Comparison of ENCODE assay signal across 12 mouse cellular contexts in genomic region chr14:121713830-121714197, GRCm38 (mm10).
DNase-seq lines count a peak whose midpoint lies in the region; ATAC-seq and TF ChIP-seq lines count a peak whose summit lies in the region.
"Had no signal": no experiment of that assay in that cellular context is flagged by ENCODE, and none has a peak within 500 bp of the region (broad histone marks: within the 10 kb centered on the region; RNA-seq: fewer than 3 reads in every experiment).

No protein-coding gene starts in this region.

- H3K4me3 ChIP-seq in gastrocnemius, adult 2 months: no peak overlapping the region
- H3K4me3 ChIP-seq in kidney, postnatal 0 days (replicated peaks; ENCODE audit: low read depth, low read length): no peak overlapping the region
- H3K4me3 ChIP-seq in forebrain, embryonic 15.5 days: no peak overlapping the region
- H3K4me3 ChIP-seq in midbrain, embryonic 14.5 days (replicated peaks; ENCODE audit: low read depth, low read length): no peak overlapping the region
- H3K4me3 ChIP-seq: heart, embryonic 15.5 days had no signal

- no peaks in the 10 kb centered on the region for H3K36me3 ChIP-seq in kidney, postnatal 0 days (ENCODE audit: insufficient read depth, low read length)
- no peaks in the 10 kb centered on the region for H3K36me3 ChIP-seq in forebrain, embryonic 15.5 days
- no peaks in the 10 kb centered on the region for H3K36me3 ChIP-seq in midbrain, embryonic 14.5 days (ENCODE audit: control insufficient read depth, insufficient read depth, low read length)
- H3K36me3 ChIP-seq: heart, embryonic 15.5 days had no signal

- DNase-seq in gastrocnemius, adult 2 months: no peak
- DNase-seq in gastrocnemius, adult 8-10 months (ENCODE audit: low spot score in 2 of 2): no peak
- no peak for DNase-seq in kidney, postnatal 0 days (ENCODE audit: low spot score)
- no peak for DNase-seq in kidney, postnatal 36 days
- no peak for DNase-seq in midbrain, embryonic 14.5 days
- no peak for DNase-seq in thymus, postnatal 14 days
- DNase-seq in adrenal gland, postnatal 14 days: no peak
- DNase-seq: cerebellum, adult 9-10 months; kidney, adult 11 months; liver had no signal

- H3K9ac ChIP-seq in kidney, postnatal 0 days (ENCODE audit: low read depth, low read length): no peak overlapping the region
- H3K9ac ChIP-seq in forebrain, embryonic 15.5 days (replicated peaks): no peak overlapping the region
- no peak overlapping the region for H3K9ac ChIP-seq in midbrain, embryonic 14.5 days (replicated peaks; ENCODE audit: low read length)
- H3K9ac ChIP-seq: heart, embryonic 15.5 days had no signal

- no peaks in the 10 kb centered on the region for H3K9me3 ChIP-seq in kidney, postnatal 0 days (replicated peaks; ENCODE audit: low read length)
- H3K9me3 ChIP-seq in forebrain, embryonic 15.5 days: no peaks in the 10 kb centered on the region
- no peaks in the 10 kb centered on the region for H3K9me3 ChIP-seq in midbrain, embryonic 14.5 days (ENCODE audit: control insufficient read depth, low read length)
- H3K9me3 ChIP-seq: heart, embryonic 15.5 days had no signal

- 0 out of 2 replicates have a peak, but pooled peaks have one; percentile 27 for ATAC-seq in kidney, postnatal 0 days (replicated peaks; ENCODE audit: low FRiP score, low read depth)
- ATAC-seq in forebrain, embryonic 15.5 days (replicated peaks): peak; percentile 38
- ATAC-seq in midbrain, embryonic 14.5 days (ENCODE audit: low FRiP score, low TSS enrichment): no peak

- 71% methylated on average over 4 of the region's 4 CpGs for WGBS in kidney, postnatal 0 days
- 32% methylated on average over 4 of the region's 4 CpGs for WGBS in forebrain, embryonic 15.5 days
- 34% methylated on average over 4 of the region's 4 CpGs for WGBS in midbrain, embryonic 14.5 days

- H3K4me2 ChIP-seq in kidney, postnatal 0 days (ENCODE audit: low read length): no peak overlapping the region
- H3K4me2 ChIP-seq in forebrain, embryonic 15.5 days (replicated peaks): no peak overlapping the region
- no peak overlapping the region for H3K4me2 ChIP-seq in midbrain, embryonic 14.5 days (ENCODE audit: low read length)
- H3K4me2 ChIP-seq: heart, embryonic 15.5 days had no signal

- intact Hi-C loops in gastrocnemius, adult 2 months (cut with DNase I): no loop called here

- H3K27me3 ChIP-seq in kidney, postnatal 0 days (ENCODE audit: insufficient read depth, low read length): no peaks in the 10 kb centered on the region
- H3K27me3 ChIP-seq in forebrain, embryonic 15.5 days: no peaks in the 10 kb centered on the region
- no peaks in the 10 kb centered on the region for H3K27me3 ChIP-seq in midbrain, embryonic 14.5 days (ENCODE audit: control insufficient read depth, insufficient read depth, low read length)

- H3K27ac ChIP-seq in gastrocnemius, adult 2 months: peak overlapping the region; percentile 51
- H3K27ac ChIP-seq in kidney, postnatal 0 days: no peak overlapping the region
- H3K27ac ChIP-seq in forebrain, embryonic 15.5 days (replicated peaks): no peak overlapping the region
- H3K27ac ChIP-seq in midbrain, embryonic 14.5 days (replicated peaks; ENCODE audit: low read depth, low read length): 0 out of 2 replicates have a peak overlapping the region, but pooled peaks have one; percentile 45
- H3K27ac ChIP-seq: heart, embryonic 15.5 days had no signal

- no peak for TF ChIP-seq CTCF in gastrocnemius, adult 2 months (IDR thresholded peaks at IDR 0.05)
- no peak; the same call in 1 of the 2 replicates for TF ChIP-seq CTCF in kidney, postnatal 0 days (IDR thresholded peaks at IDR 0.05; ENCODE audit: low read depth)

- H3K4me1 ChIP-seq in kidney, postnatal 0 days (replicated peaks; ENCODE audit: insufficient read depth, low read length): peaks cover 8% of the 10 kb centered on the region; the same call in 1 of the 2 replicates
- peaks cover 11% of the 10 kb centered on the region for H3K4me1 ChIP-seq in forebrain, embryonic 15.5 days
- H3K4me1 ChIP-seq in midbrain, embryonic 14.5 days (ENCODE audit: control insufficient read depth, insufficient read depth, low read length): peaks cover 13% of the 10 kb centered on the region

Comparison
In these comparisons a context has a peak if more than half of its experiments do, and no peak if none do; other contexts are left out.
1. H3K27ac ChIP-seq: peak in gastrocnemius, adult 2 months (single experiment) and midbrain, embryonic 14.5 days (single experiment); none in kidney, postnatal 0 days (single experiment) and forebrain, embryonic 15.5 days (single experiment).